Mouse (Mus musculus) G1E (cell line): ENCODE results near the gene Xkr7. TPM values are rescaled to one million over a fixed set of nuclear protein-coding genes. Genes with fewer than 3 reads are reported as not detected.

ENCODE experiments used
- ATAC-seq: 2 replicates; pipeline ENCODE4 v1.8.0; 2016; ENCODE audit warnings: mild to moderate bottlenecking; ENCODE audit not compliant: insufficient number of reproducible peaks, poor library complexity, low FRiP score, severe bottlenecking; ENCODE audit errors: extremely low read depth
- DNase-seq: peaks from one replicate; pipeline ENCODE4 v3.0.0; 2012; ENCODE audit warnings: low spot score
- H3K27me3 ChIP-seq: 2 replicates; pipeline ENCODE4 v1.6.1; 2012; ENCODE audit warnings: mild to moderate bottlenecking, low read length, inconsistent platforms; ENCODE audit not compliant: insufficient read depth
- H3K36me3 ChIP-seq: replicated peaks from 2 replicates; pipeline ENCODE3; 2012; ENCODE audit warnings: mild to moderate bottlenecking, inconsistent platforms
- H3K4me1 ChIP-seq: 2 replicates; pipeline ENCODE4 v1.6.1; 2012; ENCODE audit warnings: low read depth, low read length, inconsistent platforms, mixed read lengths; ENCODE audit not compliant: insufficient read depth
- H3K4me3 ChIP-seq: 2 replicates; pipeline ENCODE4 v1.5.1; 2012; ENCODE audit warnings: low read depth, mild to moderate bottlenecking, inconsistent platforms, low read length, moderate library complexity, mixed read lengths
- H3K9me3 ChIP-seq: replicated peaks from 2 replicates; pipeline ENCODE4 v1.6.1; 2012; ENCODE audit warnings: inconsistent platforms
- CTCF ChIP-seq: IDR thresholded peaks from 2 replicates; pipeline ENCODE4 v1.5.1; 2012; ENCODE audit warnings: low read depth, low read length, inconsistent platforms, mixed read lengths
- GATA1 ChIP-seq: IDR thresholded peaks from 2 replicates; pipeline ENCODE4 v1.6.1; 2012; ENCODE audit warnings: borderline replicate concordance, low read length, inconsistent platforms, mixed read lengths
- GATA2 ChIP-seq: IDR thresholded peaks from 2 replicates; pipeline ENCODE4 v1.6.1; 2012; ENCODE audit warnings: low read depth, low read length, inconsistent platforms, borderline replicate concordance
- POLR2AphosphoS5 ChIP-seq: IDR thresholded peaks from 2 replicates; pipeline ENCODE4 v1.6.1; 2012; ENCODE audit warnings: low read depth, low read length, inconsistent platforms; ENCODE audit not compliant: insufficient replicate concordance
- TAL1 ChIP-seq: conservative IDR thresholded peaks from 2 replicates; pipeline ENCODE4 v1.6.1; 2012; ENCODE audit warnings: low read depth, low read length, inconsistent platforms, mixed read lengths
- polyA plus RNA-seq: library from polyadenylated mRNA; stranded (reverse); fragments of >175 nt; gene quantifications from 2 replicates; pipeline ENCODE4 v1.2.3, GENCODE M21; 2012
- total RNA-seq, 2 experiments: library from RNA; stranded (forward) in 1 of 2; stranded (reverse) in 1 of 2; fragments of 200-1000 nt in 1 of 2; fragments of >200 nt in 1 of 2; fragmentation: Nextera tagmentation in 1 of 2; gene quantifications; 2 replicates each; pipeline ENCODE4 v1.2.3; 2014 to 2017

The Xkr7 gene
- total and polyA plus RNA-seq, 3 experiments = 0.05 TPM; not detected in 2

DNA sequence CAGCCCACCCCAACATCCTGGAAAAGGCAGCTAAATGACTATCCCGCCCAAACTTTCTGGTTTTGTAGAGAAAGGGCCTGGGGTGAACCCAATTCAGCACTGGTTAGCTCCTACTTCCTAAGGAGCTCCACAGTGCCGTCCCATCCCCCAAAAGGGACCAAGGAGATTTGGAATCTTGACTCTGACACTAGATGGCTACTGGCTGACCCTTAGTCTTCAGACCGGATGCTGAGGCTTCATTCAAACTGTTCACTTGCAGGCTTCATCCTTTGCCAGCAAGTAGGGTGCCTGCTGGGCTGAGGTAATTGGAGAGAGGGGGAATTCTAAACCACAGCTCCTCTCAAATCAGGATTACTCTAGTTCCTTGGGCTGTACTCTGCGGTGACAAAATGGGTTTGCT, 1.3 kb downstream of the Xkr7 start:
- Histone ChIP-seq H3K4me3 (no peak overlapping the region), H3K27me3 (peaks cover 12% of the 10 kb centered on the region), H3K36me3 (no peaks in the 10 kb centered on the region), H3K4me1 (peaks cover 7% of the 10 kb centered on the region; the same call in 1 of the 2 replicates), H3K9me3 (0 out of 2 replicates have a peak, but pooled peaks cover 2% of the 10 kb centered on the region)
- ATAC-seq = no peak
- no peak for TF ChIP-seq TAL1
- TF ChIP-seq POLR2AphosphoS5 = no peak
- no peak for TF ChIP-seq GATA2
- TF ChIP-seq GATA1 = no peak
- no peak for TF ChIP-seq CTCF
- DNase-seq = no peak

DNA sequence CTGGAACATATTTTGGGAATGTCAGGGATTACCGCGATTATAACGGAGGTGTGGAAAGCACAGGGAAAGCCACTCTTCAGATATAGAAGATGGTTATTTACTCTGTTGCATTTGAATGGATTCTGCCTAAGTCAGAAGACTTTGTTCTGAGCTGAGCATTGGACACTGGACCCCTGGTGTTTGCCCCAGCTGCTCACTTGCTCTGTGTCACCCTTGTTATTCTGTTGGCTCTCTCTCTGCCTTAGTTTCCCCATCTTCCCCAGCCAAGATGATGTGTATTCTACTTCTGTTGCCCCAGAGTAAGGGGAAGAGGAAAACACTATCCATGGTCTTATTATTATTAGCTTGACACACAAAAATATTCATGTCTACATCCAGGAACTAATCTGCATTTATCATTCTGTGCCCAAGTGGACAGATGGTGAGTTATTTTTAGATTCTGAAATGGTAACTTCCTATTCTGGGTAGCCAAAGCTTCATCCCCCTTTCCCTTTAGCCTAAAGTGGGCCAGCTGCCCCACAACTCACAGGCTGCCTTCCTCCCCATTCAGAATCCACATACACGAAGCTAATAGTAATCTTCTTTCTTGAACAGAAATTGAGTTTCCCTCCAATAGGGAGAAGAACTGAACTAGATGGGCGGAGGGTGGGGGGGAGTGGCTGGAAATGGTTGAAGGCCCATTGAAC, 2.0 kb downstream of the Xkr7 start:
- TF ChIP-seq GATA1 (no peak), POLR2AphosphoS5 (no peak), TAL1 (no peak), GATA2 (no peak), CTCF (no peak)
- H3K4me1 ChIP-seq = peaks cover 7% of the 10 kb centered on the region; the same call in 1 of the 2 replicates
- no peaks in the 10 kb centered on the region for H3K36me3 ChIP-seq
- H3K9me3 ChIP-seq = 0 out of 2 replicates have a peak, but pooled peaks cover 2% of the 10 kb centered on the region
- H3K27me3 ChIP-seq = peaks cover 12% of the 10 kb centered on the region
- H3K4me3 ChIP-seq = no peak overlapping the region
- ATAC-seq (no peak), DNase-seq (no peak)

DNA sequence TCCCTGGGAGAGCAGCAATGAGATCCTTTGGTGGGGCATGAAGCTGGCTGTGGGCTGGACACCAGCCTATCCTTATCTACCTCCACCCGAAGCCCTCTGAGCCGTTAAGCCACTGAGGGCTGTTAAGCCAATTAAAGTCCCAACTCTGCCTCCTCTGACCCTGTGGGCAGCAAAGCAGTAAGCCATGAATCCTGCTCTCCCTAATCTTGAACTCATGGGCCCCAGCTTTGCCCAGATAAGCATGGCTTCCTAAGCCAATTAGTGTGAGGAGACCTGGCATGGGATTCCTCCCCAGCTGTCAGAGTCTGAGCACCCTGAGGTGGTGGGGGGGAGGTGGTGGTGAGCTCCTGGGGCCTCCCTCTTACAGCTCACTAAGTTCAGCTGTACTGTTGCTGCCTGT, 5.0 kb downstream of the Xkr7 start:
- Histone ChIP-seq H3K36me3 (no peaks in the 10 kb centered on the region), H3K9me3 (0 out of 2 replicates have a peak, but pooled peaks cover 2% of the 10 kb centered on the region), H3K4me3 (no peak overlapping the region), H3K4me1 (peaks cover 7% of the 10 kb centered on the region; the same call in 1 of the 2 replicates), H3K27me3 (peaks cover 10% of the 10 kb centered on the region)
- ATAC-seq (no peak), DNase-seq (no peak)
- TF ChIP-seq CTCF (no peak), POLR2AphosphoS5 (no peak), TAL1 (no peak)

DNA sequence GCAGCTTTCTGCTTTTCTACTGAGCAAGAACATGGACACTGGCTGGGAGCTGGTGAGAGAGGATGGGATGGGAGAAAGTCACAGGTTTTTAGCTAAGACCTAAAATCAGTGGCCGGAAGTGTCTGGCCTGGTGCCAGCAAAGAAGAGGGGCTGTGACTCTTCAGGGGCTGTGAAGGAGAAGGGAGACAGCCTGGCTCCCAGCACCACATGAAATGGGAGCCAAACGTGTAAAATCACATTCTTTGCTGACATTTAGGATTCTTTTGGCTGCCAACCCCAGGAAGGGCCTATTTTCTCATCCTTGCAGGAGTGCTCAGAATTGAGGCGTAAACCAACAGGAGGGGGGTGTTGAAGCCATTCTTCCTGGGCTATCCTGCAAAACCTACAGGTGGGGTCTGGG, 12.2 kb downstream of the Xkr7 start:
- DNase-seq = no peak
- H3K27me3 ChIP-seq = peaks cover 10% of the 10 kb centered on the region; the same call in 1 of the 2 replicates

DNA sequence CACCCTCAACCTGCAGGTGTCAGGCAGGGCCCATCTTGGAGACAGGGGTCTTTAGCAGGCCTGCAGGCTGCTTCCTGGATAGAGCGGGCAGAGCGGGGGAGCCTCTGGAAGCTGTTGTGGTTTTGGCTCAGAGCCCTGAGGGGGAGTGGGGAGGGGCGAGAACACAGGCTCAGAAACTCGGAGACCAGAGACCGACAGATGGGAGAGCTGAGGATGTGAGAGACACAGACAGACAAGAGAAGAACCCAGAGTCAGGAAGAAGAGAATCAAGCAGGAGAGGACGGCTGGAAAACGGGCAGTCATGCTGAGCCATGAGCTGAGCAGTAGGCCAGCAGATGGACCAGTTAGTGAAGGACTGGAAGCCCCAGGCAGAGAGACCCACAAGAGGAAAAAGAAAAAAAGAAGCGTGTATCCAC, 14.2 kb downstream of the Xkr7 start:
- Histone ChIP-seq H3K27me3 (peaks cover 15% of the 10 kb centered on the region; the same call in 1 of the 2 replicates), H3K36me3 (no peaks in the 10 kb centered on the region), H3K9me3 (no peaks in the 10 kb centered on the region), H3K4me1 (no peaks in the 10 kb centered on the region), H3K4me3 (no peak overlapping the region)
- DNase-seq = no peak
- ATAC-seq = no peak
- no peak for TF ChIP-seq GATA2
- no peak for TF ChIP-seq GATA1
- no peak for TF ChIP-seq TAL1
- TF ChIP-seq POLR2AphosphoS5 = no peak
- TF ChIP-seq CTCF = no peak

More for the DNA sequence above, 12.2 kb downstream of the Xkr7 start:
- Histone ChIP-seq H3K9me3 (no peaks in the 10 kb centered on the region), H3K4me1 (no peaks in the 10 kb centered on the region), H3K4me3 (no peak overlapping the region), H3K36me3 (no peaks in the 10 kb centered on the region)
- no peak for ATAC-seq
- no peak for TF ChIP-seq CTCF
- no peak for TF ChIP-seq POLR2AphosphoS5
- TF ChIP-seq GATA1 = no peak
- TF ChIP-seq TAL1 = no peak
- TF ChIP-seq GATA2 = no peak

DNA sequence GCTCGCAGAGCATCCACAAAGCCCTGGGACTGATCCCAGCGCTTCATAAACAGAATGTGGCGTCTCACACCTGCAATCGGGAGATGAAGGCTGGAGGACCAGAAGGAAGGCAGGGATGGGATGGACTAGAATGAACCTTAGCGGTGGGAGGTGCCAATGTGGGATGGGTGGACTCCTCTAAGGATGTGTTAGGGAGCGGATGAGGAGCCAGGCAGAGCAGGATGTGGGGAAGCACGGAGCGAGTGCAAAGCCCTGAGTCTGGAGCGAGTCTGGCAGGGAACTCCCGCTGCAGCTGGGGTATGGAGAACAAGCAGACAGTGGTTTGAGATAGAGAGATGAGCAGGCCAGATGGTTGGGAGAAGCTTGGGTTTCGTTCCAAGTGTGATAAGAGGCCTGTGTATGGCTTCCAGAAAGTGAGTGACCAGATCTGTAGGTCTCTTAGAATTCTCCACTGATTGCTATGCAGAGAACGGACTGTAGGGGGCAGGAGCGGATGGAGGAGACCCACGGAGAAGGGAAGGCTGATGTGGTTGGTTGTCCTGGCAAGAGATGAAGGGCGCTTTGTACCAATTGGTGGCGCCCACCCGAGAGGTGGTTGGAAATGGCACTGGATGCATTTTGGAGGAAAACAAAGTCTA, 16.3 kb downstream of the Xkr7 start:
- H3K27me3 ChIP-seq = peaks cover 21% of the 10 kb centered on the region; the same call in 1 of the 2 replicates
- no peak for DNase-seq
- no peak for ATAC-seq
- H3K4me3 ChIP-seq = no peak overlapping the region
- H3K4me1 ChIP-seq = no peaks in the 10 kb centered on the region
- H3K36me3 ChIP-seq = no peaks in the 10 kb centered on the region
- no peaks in the 10 kb centered on the region for H3K9me3 ChIP-seq
- TF ChIP-seq CTCF (peak; percentile 40; the same call in 1 of the 2 replicates), GATA1 (no peak)
